Mouse (Mus musculus) frontal cortex, adult 2 months (tissue): ENCODE results near the gene Gm28434. TPM values are rescaled to one million over a fixed set of nuclear protein-coding genes. Genes with fewer than 3 reads are reported as not detected.

Source experiments
- DNase-seq, 2 experiments: peaks; one replicate each; pipeline ENCODE4 v3.0.0; 2022; ENCODE audit warnings: low spot score in 1 of 2; ENCODE audit errors: extremely low spot score in 1 of 2
- polyA plus RNA-seq: library from polyadenylated mRNA; depleted of rRNA; stranded (reverse); fragments of >200 nt; gene quantifications from 2 replicates; pipeline ENCODE4 v1.2.3, GENCODE M21; 2012; rRNA removed

Gm28434 gene
- polyA plus RNA-seq: not detected in 2 replicates

- no peak for DNase-seq
These were observed at the start of gene Gm28434, which contains the start of gene 2310003L06Rik for GRCm38 (mm10) chr5:87969201-87969600. Gm28434 (plus strand) TSS chr5:87969517. 2310003L06Rik (plus strand) TSS chr5:87969459.

GRCm38 (mm10) chr5:87925372-87925771, 43.9 kb upstream of the Gm28434 start, which contains the start of gene Csn3:
Csn3 (plus strand) TSS chr5:87925579.
- DNase-seq: no peak

GRCm38 (mm10) chr5:87931603-87932002, 37.7 kb upstream of the Gm28434 start:
- no peak for DNase-seq

DNA sequence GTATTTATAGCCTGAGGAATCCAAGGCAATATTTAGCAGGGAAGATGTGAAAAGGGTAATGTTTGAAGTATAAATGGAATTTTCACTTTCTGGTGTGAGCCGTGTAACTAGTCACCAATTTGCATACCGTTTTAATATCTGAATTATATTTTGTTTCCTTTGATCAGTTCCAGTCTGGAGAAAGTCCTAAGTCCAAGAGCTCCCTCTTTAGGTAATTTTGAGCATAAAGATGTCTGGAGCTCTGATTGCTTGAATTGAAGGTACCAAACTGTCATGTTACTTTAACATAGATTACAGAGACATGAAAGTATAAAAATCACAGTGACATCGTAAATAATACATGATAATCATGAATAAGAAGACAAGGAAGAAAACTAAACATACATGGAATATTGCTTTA, 28.6 kb upstream of the Gm28434 start:
- DNase-seq: peak in 1 of 2 experiments; percentile 50

GRCm38 (mm10) chr5:87942515-87942914, 26.8 kb upstream of the Gm28434 start:
- DNase-seq: no peak

- no peak for DNase-seq
These were observed 17.5 kb upstream of the Gm28434 start for GRCm38 (mm10) chr5:87951836-87952235.

- no peak for DNase-seq
These were observed 9.8 kb downstream of the Gm28434 start, which contains the start of gene Cabs1 for GRCm38 (mm10) chr5:87979139-87979538. Cabs1 (plus strand) TSS chr5:87979439.

- DNase-seq: no peak
These were observed 13.3 kb downstream of the Gm28434 start for GRCm38 (mm10) chr5:87982468-87983214.

DNA sequence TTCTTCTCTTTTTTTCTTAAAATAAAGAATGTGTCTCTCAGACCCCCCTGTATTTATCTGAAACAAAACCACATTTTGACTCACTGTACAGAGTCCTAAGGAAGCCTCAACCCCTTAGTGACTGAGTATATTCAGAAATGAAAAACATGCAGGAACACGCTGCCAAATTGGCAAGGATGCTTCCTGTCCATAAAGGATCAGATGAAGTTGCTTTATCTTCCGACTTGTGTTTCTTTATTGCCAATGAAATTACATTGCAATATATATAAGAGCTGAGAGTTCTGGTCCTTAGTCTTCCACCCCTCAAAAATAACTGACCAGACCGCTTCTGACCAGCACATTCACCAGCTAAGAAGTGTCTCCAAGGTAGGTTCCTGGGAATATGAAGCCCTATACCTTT, 32.9 kb downstream of the Gm28434 start, which contains the start of gene Smr3a:
TSS of gene Smr3a (plus strand) at position 301 of the 400 bp plus-strand sequence.
- DNase-seq: no peak

DNA sequence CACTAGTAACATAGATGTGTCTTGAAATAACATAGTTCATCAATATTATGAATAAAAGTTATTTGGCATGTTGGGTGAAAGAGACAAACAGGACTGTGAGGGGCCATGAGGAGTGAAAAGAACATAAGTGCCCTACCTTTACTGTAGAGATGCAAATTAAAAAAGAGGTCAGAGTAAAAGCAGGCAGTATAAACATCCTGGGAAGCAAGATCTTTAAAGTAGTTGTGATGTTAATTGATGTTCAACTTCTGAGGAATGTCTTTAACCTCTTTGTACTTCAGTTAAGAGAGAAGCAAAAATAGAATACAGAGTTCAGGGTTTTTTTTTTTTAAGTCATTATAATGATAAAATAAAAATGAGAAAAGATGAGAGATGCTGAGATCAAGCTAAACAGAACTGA, 35.9 kb downstream of the Gm28434 start:
- no peak for DNase-seq

Other genes with a start within 250 kb of the Gm28434 start
- not detected in 2 replicates for gene Csn1s2a, start 194.9 kb upstream of the Gm28434 start, polyA plus RNA-seq
- gene Csn1s2b, start 161.4 kb upstream of the Gm28434 start, polyA plus RNA-seq: not detected in 2 replicates
- not detected in 2 replicates for gene Prr27, start 143.8 kb upstream of the Gm28434 start, polyA plus RNA-seq
- gene Odam, start 84.5 kb upstream of the Gm28434 start, polyA plus RNA-seq: not detected in 2 replicates
- not detected in 2 replicates for gene Csn3, start 43.9 kb upstream of the Gm28434 start, polyA plus RNA-seq
- gene 2310003L06Rik, start 58 bp upstream of the Gm28434 start, polyA plus RNA-seq: not detected in 2 replicates
- not detected in 2 replicates for gene Cabs1, start 9.9 kb downstream of the Gm28434 start, polyA plus RNA-seq
- not detected in 2 replicates for gene Smr3a, start 33.0 kb downstream of the Gm28434 start, polyA plus RNA-seq
- gene Smr2, start 117.0 kb downstream of the Gm28434 start, polyA plus RNA-seq: not detected in 2 replicates
- gene Gm11116, start 142.0 kb downstream of the Gm28434 start, polyA plus RNA-seq: not detected in 2 replicates
- gene Gm11115, start 184.6 kb downstream of the Gm28434 start, polyA plus RNA-seq: not detected in 2 replicates